Mouse (Mus musculus) heart, postnatal 0 days (tissue): ENCODE measurements around the gene Gns. TPM values are rescaled to one million over a fixed set of nuclear protein-coding genes. Genes with fewer than 3 reads are reported as not detected.
A peak's percentile ranks its signal among the peaks of the same experiment; 100 is the strongest.

Experiments
- ATAC-seq: fragments of 200-750 bp; cut with Nextera tagmentation; 2 replicates; pipeline ENCODE4 v1.8.0; 2017; ENCODE audit warnings: low read depth, moderate number of reproducible peaks, moderate library complexity; ENCODE audit not compliant: insufficient read depth
- DNase-seq: peaks from one replicate; pipeline ENCODE4 v3.0.0-alpha.2; 2016; ENCODE audit warnings: low spot score
- H3K27ac ChIP-seq: fragments of 300-500 bp; sonication (generic); 2 replicates; pipeline ENCODE4 v1.5.1; 2014; ENCODE audit warnings: low read depth, mild to moderate bottlenecking
- H3K27me3 ChIP-seq: fragments of 300-500 bp; sonication (generic); 2 replicates; pipeline ENCODE4 v1.6.1; 2014; ENCODE audit warnings: low read length, mixed read lengths; ENCODE audit not compliant: control insufficient read depth, insufficient read depth
- H3K36me3 ChIP-seq: fragments of 300-500 bp; sonication (generic); replicated peaks from 2 replicates; pipeline ENCODE4 v1.6.1; 2014; ENCODE audit warnings: low read length, mixed read lengths; ENCODE audit not compliant: control insufficient read depth, insufficient read depth
- H3K4me1 ChIP-seq: fragments of 300-500 bp; sonication (generic); 2 replicates; pipeline ENCODE4 v1.6.1; 2014; ENCODE audit warnings: antibody characterized with exemption; ENCODE audit not compliant: control insufficient read depth, insufficient read depth
- H3K4me2 ChIP-seq: fragments of 300-500 bp; sonication (generic); 2 replicates; pipeline ENCODE4 v1.6.1; 2014; ENCODE audit warnings: low read depth, mild to moderate bottlenecking, low read length, moderate library complexity
- H3K4me3 ChIP-seq: fragments of 300-500 bp; sonication (generic); 2 replicates; pipeline ENCODE4 v1.5.1; 2014; ENCODE audit warnings: low read depth, low read length
- H3K9ac ChIP-seq: fragments of 300-500 bp; sonication (generic); replicated peaks from 2 replicates; pipeline ENCODE4 v1.6.1; 2014; ENCODE audit warnings: low read depth, low read length, mixed read lengths
- H3K9me3 ChIP-seq: fragments of 300-500 bp; sonication (generic); replicated peaks from 2 replicates; pipeline ENCODE4 v1.6.1; 2016; ENCODE audit warnings: low read length; ENCODE audit not compliant: control insufficient read depth
- CTCF ChIP-seq: IDR thresholded peaks from 2 replicates; pipeline ENCODE4 v1.5.1; 2016; ENCODE audit warnings: antibody characterized with exemption, control low read depth, low read depth
- EP300 ChIP-seq: IDR thresholded peaks from 2 replicates; pipeline ENCODE4 v1.6.1; 2016; ENCODE audit warnings: antibody characterized with exemption, low read depth
- WGBS: fragments of 180-500 bp; shearing (Covaris S2); extraction: QIAGEN DNeasy Blood & Tissue Kit; methylation state at CpG from one replicate; pipeline ENCODE4 v1.1.7; 2014; 5-methylcytosine and 5-hydroxymethylcytosine counted together
- polyA plus RNA-seq: library from polyadenylated mRNA; unstranded; fragments of >200 nt; fragmentation: Nextera tagmentation; extraction: Ambion mirVana; gene quantifications from 2 replicates; pipeline ENCODE4 v1.2.1, GENCODE M21; 2015
- total RNA-seq: library from RNA; depleted of rRNA; stranded (reverse); fragments of >200 nt; gene quantifications from 2 replicates; pipeline ENCODE4 v1.2.3, GENCODE M21; 2014; ENCODE audit warnings: low replicate concordance

Gns gene
- total and polyA plus RNA-seq, 2 experiments from 2014 or later: 26.1 to 57.5 TPM

- TF ChIP-seq EP300 (no peak), CTCF (no peak)
Observed at GRCm38 (mm10) chr10:121384710-121385109, 19.8 kb downstream of the Gns start.

GRCm38 (mm10) chr10:121385695-121386094 is 20.8 kb downstream of the Gns start:
- H3K9me3 ChIP-seq: no peaks in the 10 kb centered on the region
- H3K4me1 ChIP-seq: no peaks in the 10 kb centered on the region
- DNase-seq: no peak
- H3K36me3 ChIP-seq: peaks cover 76% of the 10 kb centered on the region
- H3K9ac ChIP-seq: no peak overlapping the region
- no peaks in the 10 kb centered on the region for H3K27me3 ChIP-seq
- no peak for ATAC-seq
- no peak for TF ChIP-seq CTCF
- no peak for TF ChIP-seq EP300
- no peak overlapping the region for H3K4me3 ChIP-seq
- no peak overlapping the region for H3K4me2 ChIP-seq
- 92% methylated on average over 6 of the region's 6 CpGs for WGBS
- no peak overlapping the region for H3K27ac ChIP-seq

More at GRCm38 (mm10) chr10:121384710-121385109, 19.8 kb downstream of the Gns start:
- Histone ChIP-seq H3K4me3 (no peak overlapping the region), H3K27me3 (no peaks in the 10 kb centered on the region), H3K4me2 (no peak overlapping the region), H3K4me1 (no peaks in the 10 kb centered on the region), H3K9ac (no peak overlapping the region), H3K36me3 (peaks cover 75% of the 10 kb centered on the region), H3K27ac (no peak overlapping the region), H3K9me3 (no peaks in the 10 kb centered on the region)
- 93% methylated on average over 13 of the region's 13 CpGs for WGBS
- ATAC-seq: no peak
- no peak for DNase-seq

- H3K4me1 ChIP-seq: no peaks in the 10 kb centered on the region
- 28% methylated on average over 9 of the region's 9 CpGs for WGBS
- peak; percentile 47 for ATAC-seq
- H3K4me3 ChIP-seq: no peak overlapping the region
- no peaks in the 10 kb centered on the region for H3K9me3 ChIP-seq
- H3K4me2 ChIP-seq: no peak overlapping the region
- H3K27me3 ChIP-seq: no peaks in the 10 kb centered on the region
- no peak for TF ChIP-seq CTCF
- no peak for TF ChIP-seq EP300
- H3K9ac ChIP-seq: no peak overlapping the region
- H3K36me3 ChIP-seq: peaks cover 76% of the 10 kb centered on the region
- no peak overlapping the region for H3K27ac ChIP-seq
- DNase-seq: no peak
Observed at GRCm38 (mm10) chr10:121386347-121386746, 21.5 kb downstream of the Gns start.

GRCm38 (mm10) chr10:121390602-121391001 is 25.7 kb downstream of the Gns start:
- no peaks in the 10 kb centered on the region for H3K9me3 ChIP-seq
- ATAC-seq (no peak), DNase-seq (no peak)
- no peak overlapping the region for H3K9ac ChIP-seq
- TF ChIP-seq CTCF: no peak
- TF ChIP-seq EP300: no peak
- peaks cover 83% of the 10 kb centered on the region for H3K36me3 ChIP-seq
- H3K4me3 ChIP-seq: no peak overlapping the region
- WGBS: 74% methylated on average over 10 of the region's 10 CpGs
- no peak overlapping the region for H3K27ac ChIP-seq
- H3K4me1 ChIP-seq: no peaks in the 10 kb centered on the region
- no peaks in the 10 kb centered on the region for H3K27me3 ChIP-seq
- H3K4me2 ChIP-seq: no peak overlapping the region

GRCm38 (mm10) chr10:121391901-121392300 is 27.0 kb downstream of the Gns start:
- 94% methylated on average over 8 of the region's 8 CpGs for WGBS

GRCm38 (mm10) chr10:121394270-121394669 is 29.4 kb downstream of the Gns start:
- Histone ChIP-seq H3K27me3 (no peaks in the 10 kb centered on the region), H3K36me3 (peaks cover 72% of the 10 kb centered on the region), H3K4me2 (no peak overlapping the region), H3K4me3 (no peak overlapping the region), H3K9me3 (no peaks in the 10 kb centered on the region), H3K9ac (no peak overlapping the region), H3K4me1 (no peaks in the 10 kb centered on the region), H3K27ac (no peak overlapping the region)
- WGBS: 81% methylated on average over 6 of the region's 6 CpGs
- DNase-seq (no peak), ATAC-seq (no peak)
- TF ChIP-seq CTCF (no peak), EP300 (no peak)

More at GRCm38 (mm10) chr10:121391901-121392300, 27.0 kb downstream of the Gns start:
- DNase-seq: no peak
- Histone ChIP-seq H3K4me2 (no peak overlapping the region), H3K4me1 (no peaks in the 10 kb centered on the region), H3K27me3 (no peaks in the 10 kb centered on the region), H3K9me3 (no peaks in the 10 kb centered on the region), H3K9ac (no peak overlapping the region), H3K4me3 (no peak overlapping the region), H3K36me3 (peaks cover 92% of the 10 kb centered on the region), H3K27ac (no peak overlapping the region)
- TF ChIP-seq CTCF (no peak), EP300 (no peak)
- no peak for ATAC-seq
